Mouse (Mus musculus) small intestine, adult 2 months (tissue): ENCODE measurements around the gene Tmem30c.

Experiments used
- CTCF ChIP-seq: fragments of 200-500 bp; IDR thresholded peaks from 2 replicates; pipeline ENCODE4 v1.5.1; 2012; ENCODE audit warnings: low read depth, mild to moderate bottlenecking, control low read depth, inconsistent platforms, low read length, moderate library complexity, mixed read lengths; ENCODE audit not compliant: insufficient replicate concordance, insufficient read length; ENCODE audit errors: extremely low read depth
- POLR2A ChIP-seq: fragments of 200-500 bp; IDR thresholded peaks from 2 replicates; pipeline ENCODE4 v1.6.1; 2012; ENCODE audit warnings: low read depth, mild to moderate bottlenecking, control low read depth, inconsistent platforms, low read length, moderate library complexity

DNA sequence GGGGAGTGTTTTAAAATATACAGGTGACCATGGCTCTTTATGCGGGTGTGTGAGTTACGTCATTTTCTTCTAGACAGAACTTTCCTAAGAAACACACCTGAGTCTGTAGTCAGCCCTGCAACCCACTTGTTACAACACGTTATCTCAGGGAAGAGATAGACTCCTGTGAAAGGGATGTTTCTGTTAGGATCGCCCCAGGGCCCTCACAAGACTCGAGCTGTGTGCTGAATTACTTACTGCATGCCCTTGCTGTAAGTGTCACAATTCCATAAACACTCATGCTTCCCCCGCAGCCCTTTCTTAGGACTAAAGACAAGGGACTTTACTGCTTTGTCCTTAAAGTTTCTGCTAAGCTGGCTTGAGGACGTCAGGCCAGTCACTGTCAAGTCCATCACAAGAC lies 39.6 kb upstream of the Tmem30c start:
- no peak for TF ChIP-seq POLR2A
- TF ChIP-seq CTCF: no peak
